Mouse (Mus musculus): ENCODE results near the gene Cryzl2.

Cryzl2 gene

DNA sequence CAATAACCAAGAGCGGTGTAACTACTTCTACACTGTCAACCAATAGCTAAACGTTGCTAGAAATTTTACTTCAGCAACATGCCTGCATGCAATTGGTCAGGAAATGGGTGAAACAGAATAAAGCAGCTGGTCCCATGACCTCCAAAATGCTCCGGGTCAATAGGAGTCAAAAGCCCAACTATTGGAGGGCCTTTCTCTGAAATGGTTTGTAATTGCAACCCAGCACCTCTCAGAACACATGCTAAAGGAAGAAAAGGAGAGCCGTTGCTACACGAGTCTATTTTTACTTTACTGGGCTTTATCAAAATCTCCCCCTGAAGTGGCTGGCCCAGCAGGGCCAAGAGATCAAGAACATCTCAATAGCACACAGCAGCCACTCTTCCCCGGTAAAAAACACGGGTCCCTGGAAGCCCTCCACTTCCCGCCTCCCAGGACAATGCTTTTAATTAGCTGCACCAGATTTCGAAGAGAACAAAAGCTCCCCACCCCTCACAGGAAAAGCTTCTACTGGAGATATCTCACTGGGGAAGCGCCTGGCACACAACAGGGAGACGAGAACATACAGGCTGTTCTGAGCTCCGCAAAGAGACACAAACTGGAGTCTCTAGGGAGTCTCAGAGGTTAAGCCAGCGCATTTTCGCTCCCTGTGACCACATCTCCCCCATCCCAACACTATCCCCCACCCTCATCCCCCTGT lies 15.2 kb upstream of the Cryzl2 start:
- no peak for DNase-seq (ENCODE audit: low spot score in 2 of 2)

DNA sequence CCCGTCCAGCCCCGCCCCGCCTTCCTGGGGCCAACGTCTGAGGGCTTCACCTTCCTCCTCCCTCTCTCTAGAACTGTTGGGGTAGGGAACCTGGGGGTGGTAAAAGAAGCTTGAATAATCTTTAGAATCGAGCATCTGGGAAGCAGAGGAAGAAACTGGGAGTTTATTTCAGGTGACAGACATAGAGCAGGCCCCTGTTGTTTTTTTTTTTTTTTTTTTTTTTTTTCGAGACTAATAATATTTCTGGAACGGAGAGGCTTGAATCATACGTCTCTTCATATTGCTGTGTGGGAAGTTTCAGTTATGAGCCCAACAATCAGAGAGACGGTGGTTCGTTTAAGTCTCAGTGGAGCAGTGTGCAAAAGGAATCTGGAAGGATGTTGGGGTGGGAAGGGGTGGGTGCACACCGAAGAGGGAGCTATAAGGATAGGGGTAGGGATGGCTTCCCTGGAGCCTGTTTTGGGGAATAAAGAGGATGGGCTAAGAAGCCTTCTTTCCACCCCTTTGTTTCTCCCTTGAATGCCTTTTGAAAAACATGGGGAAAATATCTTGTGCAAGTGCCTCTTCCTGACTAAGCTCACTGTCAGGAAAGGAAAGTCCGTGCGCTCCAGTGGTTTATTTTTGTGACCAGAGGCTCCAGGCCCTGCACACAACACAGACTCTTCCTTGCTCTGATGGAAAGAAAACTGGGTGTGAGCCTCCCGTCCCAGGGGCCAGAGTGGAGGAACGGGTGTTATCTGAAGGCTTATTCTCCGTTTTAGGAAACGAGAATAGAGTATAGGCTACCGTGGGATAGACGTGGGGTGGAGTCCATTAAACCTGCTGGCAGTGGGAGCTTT lies 14.4 kb upstream of the Cryzl2 start:
- no peak for DNase-seq (ENCODE audit: low spot score in 2 of 2)

DNA sequence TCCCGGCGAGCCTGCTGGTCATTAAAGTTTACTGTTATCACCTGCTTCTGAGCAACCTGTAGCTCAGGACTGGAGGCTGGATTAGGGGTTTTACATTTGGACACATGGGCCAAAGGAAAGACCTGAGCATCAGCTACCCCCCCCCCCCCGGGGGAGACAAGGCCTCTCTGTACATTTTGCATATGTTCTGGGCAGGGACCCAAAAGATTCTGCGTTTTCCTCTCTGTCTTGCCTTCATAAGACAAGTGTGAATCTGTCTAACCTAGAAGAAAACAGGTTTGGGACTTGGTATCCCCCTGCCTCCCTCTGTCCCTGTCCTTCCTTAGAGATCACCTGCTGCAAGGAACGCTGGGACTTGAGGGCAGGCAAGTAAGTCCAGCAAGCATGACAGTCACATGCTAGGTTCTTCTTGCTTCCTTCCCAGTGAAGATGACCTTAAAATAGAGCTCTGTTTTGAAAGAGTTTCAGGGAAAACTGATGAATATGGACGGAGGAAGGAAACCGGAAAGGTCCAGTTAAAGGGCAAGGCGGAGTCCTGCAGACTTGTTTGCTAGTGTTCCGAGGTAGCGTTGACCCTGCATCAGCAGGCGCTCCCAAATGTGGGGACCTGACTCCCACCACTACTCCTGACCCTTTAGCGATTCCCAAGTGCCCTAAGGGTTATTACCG lies 13.6 kb upstream of the Cryzl2 start:
- no peak for DNase-seq (ENCODE audit: low spot score in 2 of 2)

DNA sequence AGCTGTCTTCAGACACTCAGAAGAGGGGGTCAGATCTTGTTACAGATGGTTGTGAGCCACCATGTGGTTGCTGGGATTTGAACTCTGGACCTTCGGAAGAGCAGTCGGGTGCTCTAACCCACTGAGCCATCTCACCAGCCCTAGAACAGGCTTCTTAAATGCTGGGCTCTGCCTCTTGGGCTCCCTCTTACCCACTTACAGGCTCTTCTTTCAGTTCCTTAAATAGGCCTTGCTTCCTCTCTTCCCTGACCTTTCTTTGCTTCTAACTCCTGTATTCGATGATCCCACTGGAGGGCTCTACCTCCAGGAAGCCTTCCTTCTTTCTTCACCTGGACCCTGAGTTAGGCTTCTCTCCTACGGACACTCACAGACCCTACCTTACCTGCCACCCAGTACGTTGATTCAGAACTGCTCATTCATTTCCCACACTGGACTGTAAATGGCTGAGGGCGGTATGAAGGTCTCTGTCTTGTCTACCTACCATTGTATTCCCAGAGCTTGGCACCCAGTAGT lies 12.9 kb upstream of the Cryzl2 start:
- DNase-seq (ENCODE audit: low spot score in 2 of 2): no peak

DNA sequence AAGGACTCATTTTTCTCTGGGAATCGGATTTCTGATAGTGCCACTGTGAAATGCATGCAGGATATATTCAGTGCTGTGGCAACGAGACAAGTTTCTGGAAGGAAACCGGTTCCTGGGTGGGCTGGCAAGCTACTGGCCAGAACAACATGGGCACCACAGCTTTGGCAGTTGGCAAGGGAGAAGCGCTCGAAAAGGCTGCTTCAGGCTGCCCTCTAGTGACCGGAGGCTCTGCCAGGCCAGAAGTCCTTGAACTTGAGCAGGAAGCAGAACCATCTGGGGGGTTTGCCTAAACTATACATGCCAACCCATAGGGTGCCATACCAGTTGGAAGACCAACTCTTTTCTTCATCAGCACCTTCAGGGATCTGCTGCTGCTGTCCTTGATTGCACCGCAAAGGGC lies 12.1 kb upstream of the Cryzl2 start:
- peak; percentile 70 to 80 for DNase-seq (ENCODE audit: low spot score in 2 of 2)

DNA sequence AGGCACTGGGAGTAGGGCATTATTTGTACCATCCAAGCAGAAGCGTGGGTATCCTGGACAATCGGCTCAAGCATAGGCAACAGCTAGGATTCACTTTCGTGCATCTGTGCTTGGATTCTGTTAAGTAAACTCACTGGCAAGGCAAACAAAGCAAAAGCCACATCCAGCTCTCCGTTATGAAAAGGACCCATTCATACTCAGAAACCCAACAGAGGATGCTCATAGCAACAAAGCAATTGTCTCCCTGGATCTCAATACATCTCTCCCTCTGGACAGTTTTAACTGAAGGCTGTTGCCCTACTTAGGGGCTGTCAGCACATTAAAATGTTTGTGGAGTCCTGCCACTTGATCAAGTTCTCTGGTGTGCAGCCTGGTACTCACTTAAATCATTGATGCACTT lies 11.2 kb upstream of the Cryzl2 start:
- DNase-seq (ENCODE audit: low spot score in 2 of 2): no peak

DNA sequence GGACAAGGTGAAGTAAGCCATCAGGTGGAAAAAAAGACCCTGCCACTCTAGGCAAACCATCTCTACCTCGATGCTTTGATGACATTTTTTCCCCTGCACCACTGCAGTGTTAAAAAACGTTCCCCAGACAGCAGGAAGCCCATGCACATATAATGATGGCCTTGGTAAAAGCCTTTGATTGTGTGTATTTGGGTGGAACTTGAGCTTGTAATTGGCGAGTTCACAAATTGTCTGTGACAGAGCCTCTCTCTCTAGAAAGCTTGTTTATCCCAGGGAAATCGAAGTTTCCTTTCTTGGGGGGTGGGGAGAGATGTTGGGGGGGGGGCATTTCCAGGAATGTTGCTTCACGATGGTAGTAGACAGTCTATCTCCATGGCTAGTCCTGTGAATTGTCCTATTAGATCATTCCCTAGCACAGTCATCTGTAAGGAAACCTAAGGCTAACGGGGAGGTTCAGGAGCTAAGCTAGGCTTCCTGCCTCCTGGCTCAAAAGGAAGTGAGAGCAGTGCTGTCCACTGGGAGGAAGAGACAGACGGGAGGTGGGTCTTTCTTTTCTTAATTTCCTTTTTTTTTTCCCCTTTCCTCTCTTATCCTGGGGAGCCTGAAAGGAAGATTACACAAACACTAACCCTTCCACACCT lies 10.1 kb upstream of the Cryzl2 start:
- DNase-seq (ENCODE audit: low spot score in 2 of 2): no peak

DNA sequence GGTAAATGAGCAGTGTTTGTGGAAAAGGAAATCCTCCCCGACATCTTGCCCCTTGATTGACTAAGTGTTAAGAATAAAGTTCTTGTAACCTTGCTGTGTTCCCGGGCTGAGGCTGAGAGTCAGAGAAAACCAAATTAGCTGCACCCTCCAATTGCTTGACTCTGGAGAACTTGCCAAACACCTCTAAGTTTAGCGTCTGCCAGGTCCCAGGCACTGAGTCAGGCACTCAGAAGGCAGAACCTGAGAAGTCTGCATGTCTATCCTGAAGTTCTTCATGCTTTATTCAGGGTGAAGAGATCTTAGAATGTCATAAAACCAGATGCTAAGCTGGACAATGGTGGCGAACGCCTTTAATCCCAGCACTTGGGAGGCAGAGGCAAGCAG lies 9.6 kb upstream of the Cryzl2 start:
- DNase-seq (ENCODE audit: low spot score in 2 of 2): no peak

DNA sequence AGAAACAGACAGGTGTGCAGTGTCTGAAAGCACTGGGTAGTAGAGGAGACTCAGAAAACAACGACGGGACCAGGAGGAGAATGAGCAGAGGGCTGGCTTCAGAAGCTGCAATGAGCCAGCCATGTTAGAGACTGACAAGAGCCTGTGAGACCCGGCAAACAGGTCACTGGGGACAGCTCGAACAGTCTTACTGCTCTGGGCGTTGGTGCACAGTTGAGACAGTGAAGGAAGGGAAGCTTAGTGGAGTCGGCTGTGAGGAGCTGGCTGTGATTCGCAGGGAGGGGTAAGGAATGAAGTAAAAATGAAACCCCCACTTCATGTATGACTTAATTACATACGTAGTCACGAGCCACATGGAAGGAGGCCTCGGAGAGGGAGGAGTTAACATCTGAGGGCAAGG lies 8.8 kb upstream of the Cryzl2 start:
- DNase-seq (ENCODE audit: low spot score in 2 of 2): no peak

DNA sequence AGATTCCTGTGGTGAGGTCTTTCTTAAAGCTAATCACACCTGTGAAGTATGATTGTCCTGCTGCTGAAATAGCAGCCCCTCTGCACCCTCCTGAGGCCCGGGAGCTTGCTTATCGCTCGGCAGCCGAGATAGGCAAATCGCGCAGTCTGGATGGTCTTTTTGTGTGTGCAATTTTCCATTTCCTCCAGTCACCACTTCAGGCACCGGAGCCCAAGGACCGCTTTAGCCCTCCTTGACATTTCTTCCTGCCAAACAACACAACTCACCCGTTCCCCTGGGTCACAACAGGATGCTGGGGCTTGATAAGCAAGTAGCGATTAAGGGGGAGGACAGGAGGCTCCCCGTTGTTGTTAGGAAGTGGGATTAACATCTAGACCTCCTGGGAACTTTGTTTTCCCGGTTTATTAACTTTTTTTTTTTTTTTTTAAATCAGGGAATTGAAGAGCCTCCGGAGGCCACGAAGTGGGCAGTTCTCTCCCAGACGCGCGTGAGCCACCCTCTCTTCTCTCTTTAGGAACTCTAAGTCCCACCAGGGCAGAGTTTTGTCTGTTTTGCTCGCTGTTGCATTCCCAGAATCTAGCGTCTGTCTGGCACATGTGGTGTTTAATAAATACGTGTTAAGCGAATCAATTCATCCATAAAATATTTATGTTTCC lies 8.3 kb upstream of the Cryzl2 start:
- DNase-seq (ENCODE audit: low spot score in 2 of 2): no peak

DNA sequence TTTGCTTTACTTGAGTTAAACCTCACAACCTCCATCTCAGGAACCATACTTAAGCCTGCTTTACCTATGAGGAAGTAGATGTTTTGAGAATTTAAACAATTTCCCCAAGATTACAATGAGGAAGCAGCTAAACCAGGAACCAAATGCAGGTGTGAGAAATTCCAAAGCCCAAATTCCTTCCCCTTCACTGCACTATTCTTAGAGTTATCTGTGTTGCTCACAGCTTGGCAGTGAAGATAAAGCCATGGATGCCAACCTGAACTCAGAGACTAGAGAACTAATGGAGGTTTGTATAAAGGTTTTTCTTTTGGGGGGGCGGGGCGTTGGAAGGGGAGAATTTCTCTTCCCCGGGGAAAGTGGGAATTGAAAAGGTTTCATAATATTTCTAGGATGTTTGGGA lies 6.1 kb upstream of the Cryzl2 start:
- no peak for DNase-seq (ENCODE audit: low spot score in 2 of 2)

DNA sequence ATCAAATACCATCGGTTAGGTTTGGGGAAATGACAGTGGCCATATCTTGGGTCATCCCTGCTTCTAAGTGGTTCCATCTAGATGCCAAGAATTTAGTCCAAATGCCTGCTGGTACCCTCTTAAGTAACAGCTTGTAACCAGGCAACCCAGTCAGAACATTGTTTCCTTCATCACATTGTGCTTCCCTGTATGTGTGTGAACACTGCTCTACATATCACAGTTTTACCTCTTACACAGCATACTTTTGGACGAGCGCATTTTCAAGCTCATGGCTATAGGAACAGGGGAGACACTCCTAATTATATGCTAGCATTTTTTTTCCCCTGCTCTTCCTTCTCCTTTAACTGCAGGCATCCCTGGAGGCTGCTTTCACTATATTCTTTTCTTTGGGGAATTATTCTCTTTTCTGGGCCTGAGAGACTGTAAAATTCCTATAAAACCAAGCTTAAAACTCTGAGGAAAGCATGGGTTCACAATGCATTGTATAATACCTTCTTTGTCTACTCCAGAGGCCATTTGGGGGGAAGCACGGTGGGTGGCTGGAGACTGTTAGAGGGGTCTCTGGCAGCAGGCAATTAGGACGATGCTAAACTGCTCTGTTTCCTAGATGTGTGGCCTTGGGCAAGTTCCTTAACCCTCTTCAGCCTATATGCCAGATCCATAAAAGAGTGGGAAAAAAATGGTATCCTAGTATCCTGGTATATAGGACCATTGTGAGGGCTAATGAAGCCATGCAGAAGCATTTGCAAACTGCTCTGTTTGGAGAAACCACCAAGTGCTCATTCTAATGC lies 5.4 kb upstream of the Cryzl2 start:
- DNase-seq (ENCODE audit: low spot score in 2 of 2): no peak

DNA sequence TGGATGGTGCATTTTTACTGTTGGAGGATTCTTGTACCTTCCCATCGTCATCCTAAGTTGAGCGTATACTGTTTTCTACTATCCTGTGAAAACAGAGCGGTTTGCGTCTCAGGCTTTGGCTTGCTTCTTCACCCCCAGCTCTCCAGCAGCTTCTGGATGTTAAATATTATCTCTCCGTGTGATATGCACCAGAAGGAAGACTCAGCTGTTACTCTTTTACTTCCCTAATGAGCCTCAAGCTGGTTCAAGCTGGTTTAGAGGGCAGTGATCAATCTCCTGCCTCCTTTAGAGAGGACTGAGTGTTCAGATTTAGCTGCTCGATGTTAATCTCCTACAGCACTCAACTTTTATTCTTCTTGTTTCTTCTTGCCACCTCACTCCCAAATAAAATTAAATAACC lies 3.5 kb upstream of the Cryzl2 start:
- DNase-seq (ENCODE audit: low spot score in 2 of 2): no peak

DNA sequence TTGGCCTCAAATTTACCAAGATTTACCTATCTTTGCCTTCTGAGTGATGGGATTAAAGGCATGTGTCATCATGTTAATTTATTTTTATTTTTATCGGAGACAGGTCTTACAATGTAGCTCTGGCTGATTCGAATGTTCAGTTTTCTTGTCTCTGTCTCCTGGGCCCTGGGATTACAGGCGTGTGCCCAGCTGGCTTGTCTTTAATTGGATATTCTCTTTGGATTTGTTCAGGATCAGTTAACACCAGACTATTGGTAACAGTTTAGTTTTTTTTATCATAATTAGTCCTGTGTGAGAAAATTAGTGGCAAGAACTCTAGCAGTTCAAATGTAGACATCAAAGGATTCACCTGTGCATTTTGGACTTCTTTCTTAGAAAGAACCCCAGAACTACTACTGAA lies 588 bp upstream of the Cryzl2 start:
- no peak for DNase-seq (ENCODE audit: low spot score in 2 of 2)

DNA sequence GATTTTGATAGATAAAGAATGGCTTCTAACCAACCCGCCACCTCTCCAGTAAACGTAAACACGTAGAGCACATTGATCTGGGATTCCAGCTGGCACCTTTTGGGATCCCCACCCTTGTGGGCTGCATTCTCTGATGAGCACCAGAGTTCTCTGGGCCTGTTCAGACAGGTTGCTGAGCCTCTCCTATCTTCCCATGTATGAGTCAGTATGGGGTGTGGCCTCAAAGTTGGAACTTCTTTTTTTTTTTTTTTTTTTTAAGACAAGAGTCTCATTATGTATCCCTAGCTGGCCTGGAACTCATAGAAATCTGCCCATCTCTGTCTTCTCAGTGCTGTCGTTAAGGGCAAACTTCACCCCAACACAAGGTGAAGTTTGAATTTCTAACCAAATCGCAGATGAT lies 1.5 kb downstream of the Cryzl2 start:
- DNase-seq (ENCODE audit: low spot score in 2 of 2): no peak

DNA sequence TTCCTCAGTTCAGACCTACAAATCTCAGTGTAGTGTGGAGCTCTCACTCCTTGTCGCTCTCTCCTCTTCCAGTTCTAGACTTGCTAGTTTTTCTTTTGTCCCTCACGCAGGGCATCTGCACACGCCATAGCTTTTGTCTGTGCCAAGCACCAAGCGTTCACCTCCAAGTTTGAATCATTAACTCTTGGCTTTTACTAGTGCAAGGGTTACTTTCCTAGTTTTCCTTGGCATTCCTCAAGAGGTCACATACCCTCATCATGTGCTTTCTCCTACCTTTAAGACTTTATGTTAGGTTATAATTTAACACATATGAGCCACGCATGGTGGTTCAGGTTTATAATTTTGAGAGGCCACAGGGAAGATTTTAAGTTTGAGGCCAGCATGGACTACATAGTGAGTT lies 2.9 kb downstream of the Cryzl2 start:
- no peak for DNase-seq (ENCODE audit: low spot score in 2 of 2)

DNA sequence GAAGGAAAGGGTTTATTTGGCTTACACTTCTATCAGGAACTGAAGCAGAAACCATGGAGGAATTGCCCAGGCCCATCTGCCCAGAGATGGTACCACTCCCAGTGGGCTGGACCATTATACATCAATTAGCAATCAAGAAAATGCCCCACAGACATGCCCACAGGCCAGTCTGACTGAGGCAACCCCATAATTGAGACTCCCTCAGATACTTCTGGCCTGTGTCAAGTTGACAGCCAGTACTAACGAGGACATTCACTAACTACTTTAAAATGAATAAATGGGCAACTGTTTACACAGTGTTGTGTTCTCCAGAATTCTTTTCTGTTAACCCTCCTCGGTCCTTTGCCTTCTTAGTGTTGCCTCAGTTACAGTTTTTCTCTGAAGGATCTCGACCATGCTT lies 4.0 kb downstream of the Cryzl2 start:
- no peak for DNase-seq (ENCODE audit: low spot score in 2 of 2)

DNA sequence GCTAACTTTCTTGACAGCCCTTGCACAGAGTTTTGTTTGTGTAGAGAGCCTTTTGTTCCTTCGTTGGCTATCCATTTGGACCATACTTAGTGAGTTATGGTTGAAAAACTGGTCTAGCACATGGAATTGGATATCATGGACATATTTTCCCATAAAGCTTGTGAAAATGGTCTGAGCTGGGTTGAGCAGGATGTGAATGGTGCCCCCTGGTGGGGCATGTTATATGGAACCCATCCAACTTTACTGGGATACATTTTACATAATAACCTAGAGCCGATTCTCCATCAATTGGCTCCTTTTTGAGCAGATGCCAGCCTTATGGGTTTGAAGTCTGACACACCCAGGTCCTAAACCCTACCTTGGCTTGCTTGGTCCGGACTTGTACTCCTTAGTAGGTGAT lies 6.8 kb downstream of the Cryzl2 start:
- no peak for DNase-seq (ENCODE audit: low spot score in 2 of 2)

DNA sequence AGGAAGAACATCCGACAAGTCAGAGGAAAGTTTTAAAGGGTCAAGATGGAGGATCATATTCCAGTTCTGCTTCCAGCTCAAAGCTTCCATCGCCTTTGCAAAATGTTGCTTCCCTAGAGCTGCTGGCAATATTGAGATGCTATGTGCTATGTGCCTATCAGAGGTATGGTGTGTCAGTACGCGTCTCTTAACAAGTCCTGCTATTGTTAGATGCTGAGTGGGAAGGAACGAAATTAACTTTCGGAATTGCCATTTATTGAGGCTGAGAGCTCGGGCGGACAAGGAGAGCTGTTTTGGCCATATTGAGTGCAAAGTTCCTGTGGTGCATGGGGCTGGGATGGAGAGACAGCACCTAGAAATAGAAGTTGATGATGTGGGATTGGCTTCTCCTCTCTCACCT lies 9.5 kb downstream of the Cryzl2 start:
- DNase-seq (ENCODE audit: low spot score in 2 of 2): peak in 1 of 2 experiments; percentile 55

DNA sequence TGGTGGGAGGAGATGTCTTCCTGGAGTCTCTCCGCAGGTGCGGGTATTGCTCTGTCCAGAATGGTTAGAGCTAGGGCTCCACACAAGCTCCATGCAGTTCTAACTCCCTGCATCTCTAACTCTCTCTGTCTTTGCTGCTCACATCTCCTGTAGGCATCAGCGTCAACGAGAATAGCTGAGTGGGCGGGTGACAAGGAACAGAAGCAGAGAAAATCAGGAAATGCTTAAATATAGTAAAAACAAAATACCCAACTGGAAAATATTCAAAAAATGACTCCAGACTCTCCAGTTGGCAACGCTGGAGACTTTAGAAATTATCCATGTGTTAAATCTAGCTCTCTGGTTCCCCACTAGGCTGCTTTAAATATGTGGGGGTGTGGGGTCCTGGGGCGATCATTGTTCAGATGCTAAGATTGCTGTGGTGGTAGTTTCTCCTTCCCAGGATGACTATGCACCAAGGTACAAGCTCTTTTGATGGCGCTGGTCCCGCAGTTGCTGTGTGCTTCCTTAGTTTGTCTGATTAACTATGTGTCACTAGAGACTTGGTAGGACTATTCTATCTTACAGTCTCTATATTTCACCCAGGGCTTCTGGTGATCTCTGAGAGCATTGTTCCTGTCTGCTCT lies 12.5 kb downstream of the Cryzl2 start:
- DNase-seq (ENCODE audit: low spot score in 2 of 2): peak; percentile 68 to 86
